Mouse (Mus musculus) limb, embryonic 10.5 days (tissue): ENCODE results near the gene Mymx. TPM values are rescaled to one million over a fixed set of nuclear protein-coding genes. Genes with fewer than 3 reads are reported as not detected.

ENCODE experiments used
- DNase-seq: peaks from one replicate; pipeline ENCODE4 v3.0.0-alpha.2; 2017; ENCODE audit warnings: low spot score
- H3K27ac ChIP-seq: fragments of 300-500 bp; sonication (generic); 2 replicates; pipeline ENCODE4 v1.5.1; 2016; ENCODE audit warnings: mild to moderate bottlenecking
- H3K27me3 ChIP-seq: fragments of 300-500 bp; sonication (generic); 2 replicates; pipeline ENCODE4 v1.6.1; 2016; ENCODE audit warnings: low read depth, mild to moderate bottlenecking; ENCODE audit not compliant: poor library complexity, severe bottlenecking
- H3K36me3 ChIP-seq: fragments of 300-500 bp; sonication (generic); 2 replicates; pipeline ENCODE4 v1.6.1; 2016; ENCODE audit warnings: mild to moderate bottlenecking, moderate library complexity
- H3K4me1 ChIP-seq: fragments of 300-500 bp; sonication (generic); 2 replicates; pipeline ENCODE4 v1.6.1; 2016
- H3K4me3 ChIP-seq: fragments of 300-500 bp; sonication (generic); 2 replicates; pipeline ENCODE4 v1.5.1; 2016; ENCODE audit warnings: mild to moderate bottlenecking, moderate library complexity
- H3K9me3 ChIP-seq: fragments of 300-500 bp; sonication (generic); replicated peaks from 2 replicates; pipeline ENCODE4 v1.6.1; 2016; ENCODE audit warnings: mild to moderate bottlenecking
- WGBS: fragments of 180-500 bp; shearing (Covaris S2); methylation state at CpG from one replicate; pipeline ENCODE4 v1.1.7; 2016; 5-methylcytosine and 5-hydroxymethylcytosine counted together
- polyA plus RNA-seq: library from polyadenylated mRNA; unstranded; fragments of >200 nt; fragmentation: Nextera tagmentation; extraction: Ambion mirVana; gene quantifications from 2 replicates; pipeline ENCODE4 v1.2.1, GENCODE M21; 2016

Gene Mymx
- polyA plus RNA-seq, 1 experiment from 2014 or later, result 1.2 TPM

DNA sequence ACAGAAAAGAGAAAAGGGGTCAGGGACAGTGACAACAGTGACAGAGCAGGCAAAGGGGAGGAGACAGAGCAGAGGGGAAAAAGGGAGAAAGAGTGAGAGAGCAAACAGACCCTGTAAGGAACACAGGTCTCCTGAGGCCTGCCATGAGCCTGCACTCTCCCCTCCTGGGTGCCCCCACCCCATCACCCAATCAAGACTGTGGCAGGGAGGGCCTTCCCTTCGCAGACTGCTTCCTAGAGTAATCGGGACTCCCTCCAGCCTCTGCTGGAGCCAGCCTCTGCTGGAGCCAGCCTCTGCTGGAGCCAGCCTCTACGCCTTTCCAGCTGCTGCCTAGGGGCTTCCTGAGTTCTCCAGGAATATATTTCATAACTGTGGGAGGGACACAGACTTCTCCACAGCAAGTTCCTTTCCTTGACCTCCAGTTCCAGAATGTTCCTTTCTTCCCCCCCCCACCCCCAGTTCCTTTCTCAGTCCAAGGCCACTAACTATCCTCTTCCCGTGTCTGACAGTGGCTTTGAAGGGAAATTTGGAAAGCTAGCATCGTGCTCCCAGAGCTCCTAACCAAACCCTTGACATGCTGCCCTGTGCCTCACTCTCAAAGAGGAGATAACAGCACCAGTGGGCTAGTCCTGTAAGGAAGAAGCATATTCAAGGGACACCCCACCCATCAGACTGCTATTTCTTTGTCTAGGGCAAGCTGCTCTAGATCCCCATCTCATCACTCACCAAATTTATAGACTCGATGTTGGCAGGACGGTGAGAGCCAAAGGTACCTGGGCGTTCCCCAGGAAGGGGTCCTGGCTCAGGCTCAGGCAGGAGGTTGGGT is 9.1 kb downstream of the Mymx start:
- H3K27me3 ChIP-seq, result peaks cover 57% of the 10 kb centered on the region
- no peaks in the 10 kb centered on the region for H3K9me3 ChIP-seq
- DNase-seq, result no peak
- peak overlapping the region; percentile 63; the same call in 1 of the 2 replicates for H3K4me3 ChIP-seq
- H3K36me3 ChIP-seq, result peaks cover 18% of the 10 kb centered on the region
- peak overlapping the region; percentile 72; the same call in 1 of the 2 replicates for H3K27ac ChIP-seq
- H3K4me1 ChIP-seq, result peaks cover 74% of the 10 kb centered on the region
- 59% methylated on average over 8 of the region's 8 CpGs for WGBS

- DNase-seq, result no peak
- Histone ChIP-seq H3K4me3 (no peak overlapping the region), H3K27ac (peak overlapping the region; percentile 72; the same call in 1 of the 2 replicates), H3K27me3 (peaks cover 55% of the 10 kb centered on the region), H3K36me3 (peaks cover 24% of the 10 kb centered on the region), H3K9me3 (no peaks in the 10 kb centered on the region), H3K4me1 (peaks cover 67% of the 10 kb centered on the region)
- 52% methylated on average over 16 of the region's 16 CpGs for WGBS
Observed at GRCm38 (mm10) chr17:45591701-45592605, 9.9 kb downstream of the Mymx start.

DNA sequence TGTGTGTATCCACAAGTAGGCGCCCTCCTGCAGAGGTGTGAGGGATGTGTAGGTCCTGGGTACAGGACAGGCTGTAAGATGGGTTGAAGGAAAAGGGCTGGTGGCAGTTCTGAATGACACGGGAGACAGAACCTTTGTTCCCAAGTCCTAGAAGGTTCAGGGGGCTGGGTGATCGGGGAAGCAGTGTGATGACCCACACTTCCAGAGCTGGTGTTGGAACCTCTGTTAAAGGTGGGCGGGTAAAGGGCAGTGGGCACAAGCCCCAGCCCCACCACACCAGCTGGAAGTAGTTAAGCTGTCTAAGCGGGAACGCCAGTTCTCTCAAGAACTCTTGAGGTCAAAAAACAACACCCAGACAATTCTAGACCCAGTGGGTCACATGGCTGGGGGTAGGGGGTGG is 11.5 kb downstream of the Mymx start:
- Histone ChIP-seq H3K27me3 (peaks cover 40% of the 10 kb centered on the region), H3K36me3 (peaks cover 36% of the 10 kb centered on the region), H3K4me1 (peaks cover 60% of the 10 kb centered on the region), H3K4me3 (no peak overlapping the region), H3K9me3 (no peaks in the 10 kb centered on the region), H3K27ac (peak overlapping the region; percentile 63)
- 72% methylated on average over 6 of the region's 6 CpGs for WGBS
- DNase-seq, result no peak

- no peaks in the 10 kb centered on the region for H3K9me3 ChIP-seq
- H3K27me3 ChIP-seq, result peaks cover 34% of the 10 kb centered on the region
- 91% methylated on average over 8 of the region's 8 CpGs for WGBS
- H3K4me1 ChIP-seq, result peaks cover 60% of the 10 kb centered on the region
- H3K4me3 ChIP-seq, result no peak overlapping the region
- H3K36me3 ChIP-seq, result peaks cover 36% of the 10 kb centered on the region
- DNase-seq, result no peak
- H3K27ac ChIP-seq, result peak overlapping the region; percentile 63
Observed at GRCm38 (mm10) chr17:45589844-45590243, 12.1 kb downstream of the Mymx start.

DNA sequence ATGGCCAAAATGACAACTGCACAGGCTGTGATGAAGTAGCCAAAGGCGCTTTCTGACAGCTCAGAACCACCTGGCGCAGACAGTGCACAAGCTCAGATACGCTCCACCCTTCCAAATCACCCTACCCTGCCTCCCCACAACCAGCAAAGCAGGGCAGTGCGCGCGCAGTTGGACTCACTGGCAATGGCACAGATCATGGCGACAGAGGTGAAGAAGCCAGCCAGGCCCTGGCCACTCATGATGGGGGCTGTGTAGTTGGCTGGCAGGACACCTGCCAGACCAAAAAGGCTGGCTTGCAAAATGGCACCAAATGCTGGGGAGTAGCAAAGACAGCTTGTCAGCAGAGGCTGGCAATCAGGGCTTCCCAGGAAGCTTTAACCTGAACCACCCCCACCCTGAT is 12.7 kb downstream of the Mymx start:
- Histone ChIP-seq H3K27ac (no peak overlapping the region; the same call in 1 of the 2 replicates), H3K4me1 (peaks cover 60% of the 10 kb centered on the region), H3K27me3 (peaks cover 28% of the 10 kb centered on the region), H3K4me3 (no peak overlapping the region), H3K9me3 (no peaks in the 10 kb centered on the region), H3K36me3 (peaks cover 36% of the 10 kb centered on the region)
- 98% methylated on average over 7 of the region's 7 CpGs for WGBS
- no peak for DNase-seq

- Histone ChIP-seq H3K4me3 (no peak overlapping the region), H3K27me3 (peaks cover 20% of the 10 kb centered on the region), H3K4me1 (peaks cover 56% of the 10 kb centered on the region), H3K36me3 (peaks cover 36% of the 10 kb centered on the region), H3K9me3 (no peaks in the 10 kb centered on the region), H3K27ac (no peak overlapping the region; the same call in 1 of the 2 replicates)
- DNase-seq, result no peak
- 91% methylated on average over 7 of the region's 7 CpGs for WGBS
Observed at GRCm38 (mm10) chr17:45588370-45588769, 13.5 kb downstream of the Mymx start.

- peaks cover 36% of the 10 kb centered on the region for H3K36me3 ChIP-seq
- H3K4me1 ChIP-seq, result peaks cover 37% of the 10 kb centered on the region
- H3K9me3 ChIP-seq, result no peaks in the 10 kb centered on the region
- DNase-seq, result peak; percentile 35
- 0 out of 2 replicates have a peak, but pooled peaks cover 1% of the 10 kb centered on the region for H3K27me3 ChIP-seq
- H3K4me3 ChIP-seq, result no peak overlapping the region
- 93% methylated on average over 3 of the region's 3 CpGs for whole genome bisulfite sequencing
- no peak overlapping the region for H3K27ac ChIP-seq
Observed at GRCm38 (mm10) chr17:45586449-45586837, 15.5 kb downstream of the Mymx start.

DNA sequence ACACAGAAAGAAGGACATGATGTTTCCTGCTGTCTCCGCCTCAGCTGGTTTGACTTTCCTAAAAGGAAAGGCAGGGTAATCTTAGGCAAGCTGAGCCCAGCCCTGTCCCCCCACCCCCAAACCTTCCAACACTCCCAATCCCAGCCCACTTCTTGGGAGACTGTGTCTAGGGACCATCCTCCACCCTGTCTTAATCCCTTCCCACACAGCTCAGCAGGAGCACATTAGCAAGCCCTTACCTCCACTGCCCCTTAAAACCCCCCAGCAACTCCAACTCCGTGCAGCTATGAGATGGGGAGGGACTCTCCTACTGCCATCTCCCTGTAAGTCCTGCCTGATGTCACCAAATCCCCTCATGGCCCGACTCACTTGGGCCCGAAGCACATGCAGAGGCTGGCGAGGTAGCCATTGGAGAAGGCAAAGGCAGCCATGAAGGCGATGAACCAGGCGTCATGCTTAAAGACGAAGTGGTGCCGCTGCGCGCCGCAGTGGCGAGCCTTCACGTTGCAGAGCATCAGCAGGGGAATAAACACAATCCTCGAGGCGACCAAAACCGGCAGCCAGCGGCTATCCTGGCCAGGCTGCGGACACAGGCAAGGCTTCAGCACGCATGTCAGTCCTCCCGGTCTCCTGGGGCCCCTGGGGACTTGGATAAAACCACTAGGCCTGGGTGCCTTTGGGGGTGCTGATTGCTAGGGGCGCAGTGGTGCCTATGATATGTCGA is 16.0 kb downstream of the Mymx start:
- no peaks in the 10 kb centered on the region for H3K9me3 ChIP-seq
- H3K27ac ChIP-seq, result peak overlapping the region; percentile 82
- no peaks in the 10 kb centered on the region for H3K27me3 ChIP-seq
- H3K4me3 ChIP-seq, result no peak overlapping the region
- 69% methylated on average over 23 of the region's 23 CpGs for WGBS
- H3K36me3 ChIP-seq, result peaks cover 36% of the 10 kb centered on the region
- peaks cover 37% of the 10 kb centered on the region for H3K4me1 ChIP-seq
- no peak for DNase-seq

DNA sequence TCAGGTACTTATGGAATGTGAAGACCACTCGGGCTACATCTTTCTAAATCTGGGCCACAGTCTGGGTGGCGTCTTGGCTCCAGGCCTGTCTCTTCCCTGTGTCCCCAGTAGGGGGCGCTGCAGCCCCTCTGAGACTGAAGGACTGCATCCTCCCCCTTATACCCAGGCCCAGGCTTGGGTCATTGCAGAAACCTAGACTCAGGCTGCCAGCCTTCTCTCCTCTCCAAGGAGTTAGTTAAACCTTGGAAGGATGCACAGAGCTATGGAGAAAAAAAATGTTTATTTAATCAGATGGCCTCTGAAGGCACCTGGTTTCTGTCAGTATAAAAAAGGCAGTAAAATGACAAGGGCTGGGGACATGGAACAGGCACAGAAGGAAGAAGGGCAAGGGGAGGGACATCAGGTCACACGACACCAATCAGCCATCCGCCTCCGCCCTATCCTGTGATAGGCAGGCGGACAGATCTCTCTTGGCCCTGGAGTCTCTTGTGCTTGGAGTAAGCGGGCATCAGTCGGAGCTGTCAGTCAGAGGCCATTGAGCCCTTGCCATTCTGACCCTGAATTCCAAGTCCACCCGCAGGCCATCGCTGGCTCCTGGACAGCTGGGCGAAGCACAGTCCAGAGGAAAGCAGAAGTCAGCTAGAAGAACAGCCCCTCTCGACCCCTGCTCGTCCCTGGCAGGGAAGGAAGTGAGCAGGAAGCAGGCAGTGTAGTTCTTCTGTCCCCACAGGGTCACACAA is 16.8 kb downstream of the Mymx start:
- H3K4me1 ChIP-seq, result peaks cover 32% of the 10 kb centered on the region
- no peaks in the 10 kb centered on the region for H3K27me3 ChIP-seq
- H3K27ac ChIP-seq, result peak overlapping the region; percentile 82
- DNase-seq, result peak; percentile 92
- H3K9me3 ChIP-seq, result no peaks in the 10 kb centered on the region
- peaks cover 36% of the 10 kb centered on the region for H3K36me3 ChIP-seq
- peak overlapping the region; percentile 20 for H3K4me3 ChIP-seq
- 14% methylated on average over 14 of the region's 14 CpGs for WGBS

GRCm38 (mm10) chr17:45584096-45584896 is 17.6 kb downstream of the Mymx start:
- peaks cover 31% of the 10 kb centered on the region for H3K4me1 ChIP-seq
- no peaks in the 10 kb centered on the region for H3K27me3 ChIP-seq
- DNase-seq, result no peak
- H3K27ac ChIP-seq, result peak overlapping the region; percentile 82
- H3K36me3 ChIP-seq, result peaks cover 31% of the 10 kb centered on the region
- no peaks in the 10 kb centered on the region for H3K9me3 ChIP-seq
- 39% methylated on average over 12 of the region's 12 CpGs for WGBS
- peak overlapping the region; percentile 20 for H3K4me3 ChIP-seq

- H3K27me3 ChIP-seq, result no peaks in the 10 kb centered on the region
- no peak overlapping the region for H3K4me3 ChIP-seq
- H3K4me1 ChIP-seq, result peaks cover 31% of the 10 kb centered on the region
- peaks cover 18% of the 10 kb centered on the region for H3K36me3 ChIP-seq
- DNase-seq, result no peak
- H3K9me3 ChIP-seq, result no peaks in the 10 kb centered on the region
- no peak overlapping the region for H3K27ac ChIP-seq
- WGBS, result 77% methylated on average over 6 of the region's 6 CpGs
Observed at GRCm38 (mm10) chr17:45582715-45583355, 19.1 kb downstream of the Mymx start.
